ENCODE assay signal across 16 mouse cellular contexts in the genomic region with DNA sequence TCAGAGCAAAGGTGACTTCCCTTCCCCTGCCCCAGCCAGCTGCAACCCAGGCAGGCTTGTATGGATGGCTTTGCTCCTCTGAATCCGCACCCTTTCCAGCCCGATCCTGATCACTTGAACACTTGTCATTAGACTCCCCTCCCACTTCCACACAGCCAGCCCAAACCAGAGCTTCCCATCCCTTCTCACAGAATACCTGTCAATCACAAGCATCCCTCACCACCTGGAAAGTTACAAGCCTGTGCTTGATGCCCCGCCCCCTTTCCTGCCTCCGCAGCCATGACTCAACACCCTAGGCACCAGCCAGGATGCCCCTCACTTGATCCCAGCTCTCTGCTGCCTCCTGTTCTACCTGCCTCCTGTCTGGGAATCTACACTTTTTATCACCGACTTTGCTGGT.
DNase-seq lines count a peak whose midpoint lies in the region; ATAC-seq and TF ChIP-seq lines count a peak whose summit lies in the region.
"Had no signal": no experiment of that assay in that cellular context is flagged by ENCODE, and none has a peak within 500 bp of the region (broad histone marks: within the 10 kb centered on the region; RNA-seq: fewer than 3 reads in every experiment).

No protein-coding gene starts in this region.

- DNase-seq in heart, embryonic 10.5 days (ENCODE audit: low spot score) = no peak
- no peak for DNase-seq in heart, postnatal 4 days
- peak; percentile 26 for DNase-seq in urinary bladder, postnatal 14 days (ENCODE audit: low spot score)
- DNase-seq in urinary bladder, adult 18-20 months (ENCODE audit: low spot score in 2 of 2) = no peak
- peak; percentile 47 for DNase-seq in brain, adult 2 months (ENCODE audit: low read depth, low spot score)
- no peak for DNase-seq in lung, postnatal 14 days
- DNase-seq: adrenal gland, adult 2 months; adrenal gland, postnatal 25 days; cerebellum, adult 2 months; cerebellum, postnatal 10 days; heart, postnatal 10 days had no signal

- no peak overlapping the region for H3K4me2 ChIP-seq in intestine, postnatal 0 days (replicated peaks; ENCODE audit: low read depth)
- H3K4me2 ChIP-seq: forebrain, embryonic 15.5 days; hindbrain, embryonic 13.5 days had no signal

- H3K9ac ChIP-seq in intestine, postnatal 0 days (ENCODE audit: low read depth, low read length) = no peak overlapping the region
- H3K9ac ChIP-seq: forebrain, embryonic 15.5 days; hindbrain, embryonic 13.5 days had no signal

- H3K27ac ChIP-seq in heart, embryonic 10.5 days = 0 out of 2 replicates have a peak overlapping the region, but pooled peaks have one; percentile 47
- no peak overlapping the region for H3K27ac ChIP-seq in intestine, postnatal 0 days (ENCODE audit: low read depth, low read length)
- H3K27ac ChIP-seq: forebrain, embryonic 15.5 days; hindbrain, embryonic 13.5 days had no signal

- H3K27me3 ChIP-seq in heart, embryonic 10.5 days (ENCODE audit: insufficient read depth, poor library complexity, severe bottlenecking) = no peaks in the 10 kb centered on the region
- no peaks in the 10 kb centered on the region for H3K27me3 ChIP-seq in intestine, postnatal 0 days (replicated peaks; ENCODE audit: control insufficient read depth, insufficient read depth, low read length)
- H3K27me3 ChIP-seq: forebrain, embryonic 15.5 days had no signal

- no peak for TF ChIP-seq CTCF in intestine, postnatal 0 days (IDR thresholded peaks at IDR 0.05; ENCODE audit: low read depth)

- H3K9me3 ChIP-seq in heart, embryonic 10.5 days = no peaks in the 10 kb centered on the region
- no peaks in the 10 kb centered on the region for H3K9me3 ChIP-seq in intestine, postnatal 0 days (ENCODE audit: control insufficient read depth)
- H3K9me3 ChIP-seq: forebrain, embryonic 15.5 days; G1E; hindbrain, embryonic 13.5 days had no signal

- WGBS in heart, embryonic 10.5 days = 54% methylated on average over 5 of the region's 5 CpGs
- 66% methylated on average over 5 of the region's 5 CpGs for WGBS in intestine, postnatal 0 days

- H3K4me3 ChIP-seq in heart, embryonic 10.5 days = no peak overlapping the region
- H3K4me3 ChIP-seq in intestine, postnatal 0 days (ENCODE audit: low read depth, low read length) = no peak overlapping the region
- H3K4me3 ChIP-seq: forebrain, embryonic 15.5 days; hindbrain, embryonic 13.5 days had no signal

- no peak for ATAC-seq in intestine, postnatal 0 days
- ATAC-seq: activated CD4-positive, CD25-positive, alpha-beta regulatory T cell, adult 4 months; forebrain, embryonic 15.5 days had no signal

- H3K36me3 ChIP-seq in heart, embryonic 10.5 days = no peaks in the 10 kb centered on the region
- H3K36me3 ChIP-seq in intestine, postnatal 0 days (ENCODE audit: control insufficient read depth, insufficient read depth) = no peaks in the 10 kb centered on the region
- H3K36me3 ChIP-seq: forebrain, embryonic 15.5 days; G1E; hindbrain, embryonic 13.5 days had no signal

- peaks cover 37% of the 10 kb centered on the region for H3K4me1 ChIP-seq in heart, embryonic 10.5 days
- peaks cover 9% of the 10 kb centered on the region; the same call in 1 of the 2 replicates for H3K4me1 ChIP-seq in intestine, postnatal 0 days (replicated peaks; ENCODE audit: control insufficient read depth, insufficient read depth, low read length)
- H3K4me1 ChIP-seq: forebrain, embryonic 15.5 days; hindbrain, embryonic 13.5 days had no signal

Comparison
In these comparisons a context has a peak if more than half of its experiments do, and no peak if none do; other contexts are left out.
1. DNase-seq: peak in urinary bladder, postnatal 14 days (single experiment) and brain, adult 2 months (single experiment); none in heart, embryonic 10.5 days (single experiment), heart, postnatal 4 days (single experiment), urinary bladder, adult 18-20 months (0 of 2) and lung, postnatal 14 days (single experiment).